Mouse (Mus musculus) gastrocnemius, adult 2 months (tissue): ENCODE results near the gene Rabggta. TPM values are rescaled to one million over a fixed set of nuclear protein-coding genes. Genes with fewer than 3 reads are reported as not detected.

Experiments used
- DNase-seq: peaks from one replicate; pipeline ENCODE4 v3.0.0; 2022
- H3K27ac ChIP-seq: fragments of 200-600 bp; 2 replicates; pipeline ENCODE4 v1.8.1; 2022; ENCODE audit warnings: mild to moderate bottlenecking
- H3K4me3 ChIP-seq: fragments of 200-600 bp; 2 replicates; pipeline ENCODE4 v1.8.1; 2022; ENCODE audit warnings: mild to moderate bottlenecking, moderate library complexity
- CTCF ChIP-seq: fragments of 200-600 bp; IDR thresholded peaks from 2 replicates; pipeline ENCODE4 v1.8.1; 2022; ENCODE audit warnings: antibody characterized with exemption, mild to moderate bottlenecking, moderate library complexity
- intact Hi-C: fragments of 180-260 bp; cut with DNase I; formaldehyde crosslinking; loops from one replicate; pipeline ENCODE4 v1.15.1; 2025
- total RNA-seq, 2 experiments: library from RNA; stranded (reverse); gene quantifications; 2 replicates each; pipeline ENCODE4 v1.2.3; 2021

Gene Rabggta
- total RNA-seq, 2 experiments from 2014 or later, result 9.8 to 10.6 TPM

DNA sequence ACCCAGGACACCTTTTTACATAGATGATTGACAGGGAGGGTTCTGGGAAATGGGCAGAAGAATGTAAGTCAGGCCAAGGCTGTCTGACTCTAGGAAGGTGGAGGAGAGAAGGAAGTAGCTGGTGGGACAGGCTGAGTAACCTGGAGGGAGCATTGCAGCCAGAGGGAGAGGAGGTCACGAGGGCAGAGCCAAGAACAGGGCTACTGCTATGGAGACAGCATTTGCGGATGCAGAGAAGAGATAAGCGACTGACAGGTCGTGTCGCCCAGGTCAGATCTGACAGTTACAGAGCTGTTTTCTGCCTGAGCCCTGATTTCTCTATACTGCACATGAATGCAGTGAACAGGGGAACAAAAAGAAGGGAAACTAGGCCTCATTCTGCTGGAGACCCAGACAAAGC lies 14.7 kb downstream of the Rabggta start:
- no peak for TF ChIP-seq CTCF
- Histone ChIP-seq H3K27ac (no peak overlapping the region), H3K4me3 (no peak overlapping the region)
- no peak for DNase-seq
- intact Hi-C loops, result no loop called here

DNA sequence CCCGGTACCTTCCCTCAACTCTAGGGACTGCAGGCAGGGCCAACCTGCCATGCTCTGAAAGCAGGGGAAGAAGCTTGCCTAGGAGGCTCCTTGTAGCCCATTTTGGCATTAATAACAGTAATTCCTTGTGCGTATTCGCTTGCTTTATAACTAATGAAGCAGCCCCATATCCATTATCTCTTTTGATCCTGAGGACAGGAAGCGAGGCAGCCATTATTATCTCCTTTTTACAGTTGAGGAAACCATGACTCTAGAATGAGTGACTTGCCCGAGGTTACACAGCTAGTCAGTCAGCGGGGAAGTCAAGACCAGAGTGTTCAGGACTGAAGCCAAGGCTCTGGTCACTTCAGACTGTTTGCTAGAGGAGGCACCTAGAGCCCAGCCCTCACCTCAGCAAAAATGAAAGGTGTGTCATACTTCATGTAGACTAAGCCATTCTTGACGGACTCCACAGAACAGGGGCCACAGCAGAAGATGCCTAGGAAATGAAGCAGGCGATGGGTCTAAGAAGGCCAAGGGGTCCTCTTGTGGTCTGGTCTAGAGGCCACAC lies 15.9 kb downstream of the Rabggta start:
- no peak for DNase-seq
- no peak for TF ChIP-seq CTCF
- Histone ChIP-seq H3K4me3 (no peak overlapping the region), H3K27ac (no peak overlapping the region)
- intact Hi-C loops, result no loop called here

DNA sequence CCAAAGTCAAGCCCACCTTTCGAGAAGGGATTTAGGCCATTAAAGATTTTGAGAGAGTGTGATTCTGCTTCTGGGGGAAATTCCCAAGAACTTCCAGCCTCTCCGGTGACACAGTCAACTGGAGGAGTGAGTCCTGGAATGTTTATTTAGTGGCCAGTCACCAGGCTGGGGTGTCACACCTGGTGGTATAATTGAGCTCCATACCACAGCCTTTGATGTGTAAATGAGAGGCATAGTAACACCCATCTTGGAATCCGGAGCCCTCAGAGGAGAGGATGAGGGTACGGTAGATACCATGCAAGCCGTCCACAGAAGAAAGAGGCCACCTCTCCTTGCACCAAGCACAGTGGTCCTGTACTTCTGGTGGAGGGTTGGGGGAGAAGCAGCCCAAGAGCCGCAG lies 19.3 kb downstream of the Rabggta start:
- Histone ChIP-seq H3K4me3 (no peak overlapping the region), H3K27ac (no peak overlapping the region)
- TF ChIP-seq CTCF, result no peak
- no peak for DNase-seq
- intact Hi-C loops, result no loop called here

DNA sequence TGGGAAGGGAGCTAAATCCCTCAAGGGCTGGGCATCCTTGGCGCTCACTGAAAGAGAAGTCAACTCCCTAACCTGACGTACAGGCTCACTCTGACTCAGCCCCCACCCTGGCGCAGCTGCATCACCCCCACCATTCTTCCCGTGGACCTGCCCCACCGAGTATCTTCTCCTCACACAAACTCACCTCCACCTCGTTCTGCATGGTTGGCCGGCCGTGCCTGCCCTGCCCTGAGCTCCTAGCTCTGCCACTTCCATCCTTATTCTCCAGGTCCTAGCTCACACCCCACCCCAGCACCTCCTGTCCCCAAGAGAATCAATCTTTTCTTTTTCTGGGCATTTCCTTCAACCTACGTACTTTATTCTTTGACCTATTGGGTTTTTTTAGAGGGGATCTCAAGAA lies 20.9 kb downstream of the Rabggta start:
- TF ChIP-seq CTCF, result no peak
- intact Hi-C loops, result no loop called here

DNA sequence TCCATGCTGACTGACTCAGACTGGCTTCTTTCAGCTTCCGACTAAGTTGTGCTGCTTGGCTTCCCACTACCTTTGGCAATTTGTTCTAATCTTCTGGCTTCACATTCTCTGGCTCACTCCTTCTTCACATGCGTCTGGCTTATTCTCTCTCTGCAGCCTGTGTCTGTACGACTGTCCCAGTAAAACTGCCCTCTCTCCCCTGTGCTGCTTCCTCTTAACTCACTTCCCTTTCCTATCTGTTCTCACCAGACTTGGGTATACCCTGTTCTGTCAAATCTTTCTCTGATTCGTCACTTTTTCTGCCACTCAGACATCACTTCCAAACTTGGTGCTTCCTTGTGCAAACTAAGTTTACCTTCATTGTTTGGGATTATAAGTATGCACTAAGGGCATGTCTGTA lies 24.8 kb downstream of the Rabggta start:
- no peak for TF ChIP-seq CTCF
- Histone ChIP-seq H3K27ac (no peak overlapping the region), H3K4me3 (peak overlapping the region; percentile 36; the same call in 1 of the 2 replicates)
- no peak for DNase-seq
- intact Hi-C loops, result no loop called here

More for the DNA sequence above, 20.9 kb downstream of the Rabggta start:
- no peak for DNase-seq
- H3K4me3 ChIP-seq, result no peak overlapping the region
- no peak overlapping the region for H3K27ac ChIP-seq

- TF ChIP-seq CTCF, result no peak
- DNase-seq, result no peak
- no peak overlapping the region for H3K27ac ChIP-seq
- intact Hi-C loops, result no loop called here
- H3K4me3 ChIP-seq, result no peak overlapping the region
Observed at GRCm38 (mm10) chr14:55689433-55689832, 32.6 kb downstream of the Rabggta start.

DNA sequence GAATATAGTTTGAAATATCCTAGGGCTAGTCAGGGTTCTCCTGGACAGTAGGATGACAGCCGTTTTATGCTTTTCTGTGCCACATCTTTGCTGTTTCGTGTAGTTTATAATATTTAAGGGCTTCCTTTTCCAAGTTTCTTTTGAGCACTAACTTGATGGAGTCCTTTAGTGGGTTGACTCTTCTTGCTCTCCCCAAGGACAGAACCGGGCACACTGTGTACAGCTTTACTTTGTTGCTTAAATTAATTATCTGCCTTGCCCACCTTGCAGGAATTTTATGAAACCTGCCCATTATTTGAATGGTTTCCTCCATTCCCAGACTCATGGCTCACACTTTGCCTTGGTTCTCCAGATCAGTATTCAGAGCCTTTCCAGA lies 40.0 kb downstream of the Rabggta start:
- no peak for TF ChIP-seq CTCF
- DNase-seq, result no peak
- Histone ChIP-seq H3K27ac (peak overlapping the region; percentile 88), H3K4me3 (peak overlapping the region; percentile 86)
- intact Hi-C loops, result loop anchor here (1.0 to 5.0 kb wide), 2 partner anchors 40 to 61 kb away; partner anchors contain the start of gene Rabggta

GRCm38 (mm10) chr14:55681160-55682117 lies 40.6 kb downstream of the Rabggta start, which contains the start of gene Tinf2:
TSS of gene Tinf2 (minus strand) at chr14:55681820.
- peak; percentile 89 for TF ChIP-seq CTCF

GRCm38 (mm10) chr14:55677615-55678014 lies 44.4 kb downstream of the Rabggta start:
- TF ChIP-seq CTCF, result no peak
- Histone ChIP-seq H3K4me3 (no peak overlapping the region), H3K27ac (no peak overlapping the region)
- intact Hi-C loops, result no loop called here
- no peak for DNase-seq

More at GRCm38 (mm10) chr14:55681160-55682117, 40.6 kb downstream of the Rabggta start, which contains the start of gene Tinf2:
- peak within 1 kb of the TSS; percentile 88 for H3K27ac ChIP-seq
- peak within 1 kb of the TSS; percentile 86 for H3K4me3 ChIP-seq
- intact Hi-C loops, result loop anchor here (1.0 to 5.0 kb wide), 2 partner anchors 41 to 62 kb away; partner anchors contain the start of gene Rabggta
- peak; percentile 94 for DNase-seq

DNA sequence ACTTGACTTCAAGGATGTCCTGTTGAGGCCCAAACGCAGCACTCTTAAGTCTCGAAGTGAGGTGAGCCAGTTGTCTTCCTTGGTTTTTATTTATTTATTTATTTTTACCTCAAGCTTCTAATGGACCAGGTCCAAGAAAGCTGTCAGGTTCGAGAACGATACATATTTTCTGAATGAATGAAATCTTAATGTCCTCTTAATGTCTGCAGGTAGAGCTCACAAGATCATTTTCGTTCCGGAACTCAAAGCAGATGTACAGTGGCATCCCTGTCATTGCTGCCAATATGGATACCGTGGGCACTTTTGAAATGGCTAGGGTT lies 49.4 kb downstream of the Rabggta start:
- TF ChIP-seq CTCF, result no peak
- Histone ChIP-seq H3K27ac (peak overlapping the region; percentile 97), H3K4me3 (peak overlapping the region; percentile 99)
- intact Hi-C loops, result no loop called here
- DNase-seq, result no peak

DNA sequence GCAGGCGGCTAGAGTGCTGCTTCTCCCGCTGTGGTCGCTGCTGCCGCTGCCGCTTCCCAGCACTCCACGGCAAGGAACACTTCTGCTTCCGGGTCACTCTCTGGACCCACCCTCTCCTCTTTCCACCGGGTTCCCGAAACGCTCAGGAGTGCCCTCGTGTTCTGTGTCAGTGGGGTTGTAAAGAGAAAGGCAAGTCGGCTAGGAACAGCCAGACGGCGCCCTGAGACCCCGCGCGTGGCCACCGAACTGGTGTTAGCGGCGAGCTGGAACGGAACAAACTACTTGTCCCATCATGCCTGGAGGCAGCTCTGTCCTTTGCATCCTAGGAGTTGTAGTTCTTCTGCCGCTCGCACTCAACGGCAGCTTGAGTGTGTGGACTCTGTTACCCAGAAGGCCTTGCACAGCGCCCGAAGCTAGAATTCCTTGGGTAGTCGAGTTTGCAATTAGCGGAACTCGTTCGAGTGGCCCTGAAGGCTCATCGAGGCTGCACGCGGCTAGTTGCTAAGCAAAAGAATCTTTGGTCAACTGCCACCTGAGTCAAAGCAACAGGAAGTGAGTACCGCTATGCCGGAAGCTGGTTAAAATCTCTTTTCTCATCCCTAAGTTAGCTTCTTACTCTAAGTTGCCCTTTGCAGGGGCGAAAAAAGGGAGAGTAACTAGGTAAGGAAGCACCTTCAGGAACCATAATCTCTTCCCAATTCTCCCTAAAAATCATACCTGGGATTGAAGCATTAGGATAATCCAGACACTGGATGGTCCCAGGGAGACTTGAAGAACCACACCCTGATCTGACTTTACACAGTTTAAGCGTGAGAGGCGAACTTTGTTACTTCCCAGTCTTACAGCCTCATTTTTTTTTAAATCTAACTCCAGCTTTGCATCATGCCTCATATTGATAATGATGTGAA lies 50.0 kb downstream of the Rabggta start, which contains the start of the genes Gmpr2 and Nedd8:
TSS of gene Gmpr2 (plus strand) at position 109 of the 908 bp plus-strand sequence.
TSS of gene Nedd8 (minus strand) at position 292 of the 908 bp plus-strand sequence.
- intact Hi-C loops, result loop anchor here (1.0 kb wide), 1 partner anchor 81 kb away; the partner anchor contains the start of genes Psme2 and Rnf31
- peak within 1 kb of the TSS; percentile 97 for H3K27ac ChIP-seq
- TF ChIP-seq CTCF, result no peak
- H3K4me3 ChIP-seq, result peak within 1 kb of the TSS; percentile 99
- DNase-seq, result peak; percentile 90

GRCm38 (mm10) chr14:55671486-55671832 lies 50.6 kb downstream of the Rabggta start:
- peak overlapping the region; percentile 97 for H3K27ac ChIP-seq
- no peak for DNase-seq
- TF ChIP-seq CTCF, result no peak
- intact Hi-C loops, result loop anchor here (1.0 kb wide), 1 partner anchor 80 kb away; the partner anchor contains the start of genes Psme2 and Rnf31
- peak overlapping the region; percentile 99 for H3K4me3 ChIP-seq

Other genes starting within 250 kb of the Rabggta start
- gene Dhrs4, start 243.5 kb downstream of the Rabggta start, total RNA-seq, result 10 to 100 TPM; 28.4 to 68.7 TPM
- under 1 TPM; 0.43 to 0.95 TPM for gene Carmil3, start 231.6 kb downstream of the Rabggta start, total RNA-seq
- not detected for gene Cpne6, start 211.8 kb downstream of the Rabggta start, total RNA-seq
- gene Nrl, start 197.3 kb downstream of the Rabggta start, total RNA-seq, result not detected
- gene Pck2, start 182.0 kb downstream of the Rabggta start, total RNA-seq, result 1 to 10 TPM; 3.5 to 4.2 TPM
- gene Dcaf11, start 162.3 kb downstream of the Rabggta start, total RNA-seq, result 100 to 1,000 TPM; 129 to 133 TPM
- gene A730061H03Rik, start 161.9 kb downstream of the Rabggta start, total RNA-seq, result not detected
- 100 to 1,000 TPM; 282 to 334 TPM for gene Fitm1, start 146.6 kb downstream of the Rabggta start, total RNA-seq
- gene Psme1, start 144.1 kb downstream of the Rabggta start, total RNA-seq, result 10 to 100 TPM; 53.3 to 75.5 TPM
- gene Emc9, start 137.0 kb downstream of the Rabggta start, total RNA-seq, result 10 to 100 TPM; 30.3 to 45.2 TPM
- gene Psme2, start 131.2 kb downstream of the Rabggta start, total RNA-seq, result 10 to 100 TPM; 33.8 to 54.8 TPM
- gene Rnf31, start 130.6 kb downstream of the Rabggta start, total RNA-seq, result 10 to 100 TPM; 17.1 to 20.4 TPM
- 1 to 10 TPM; 4.7 to 5.1 TPM for gene Irf9, start 118.7 kb downstream of the Rabggta start, total RNA-seq
- not detected for gene Rec8, start 104.2 kb downstream of the Rabggta start, total RNA-seq
- 10 to 100 TPM; 73.2 to 81.0 TPM for gene Ipo4, start 86.3 kb downstream of the Rabggta start, total RNA-seq
- 1 to 10 TPM; 1.1 to 2.3 TPM for gene Gm49378, start 84.4 kb downstream of the Rabggta start, total RNA-seq
- gene Tm9sf1, start 78.5 kb downstream of the Rabggta start, total RNA-seq, result 10 to 100 TPM; 15.0 to 21.3 TPM
- under 1 TPM; 0.20 to 0.28 TPM for gene Tssk4, start 72.1 kb downstream of the Rabggta start, total RNA-seq
- gene Mdp1, start 61.8 kb downstream of the Rabggta start, total RNA-seq, result 10 to 100 TPM; 17.4 to 23.8 TPM
- 1 to 10 TPM; 2.4 to 3.1 TPM for gene Gmpr2, start 50.3 kb downstream of the Rabggta start, total RNA-seq
- 100 to 1,000 TPM; 188 to 211 TPM for gene Nedd8, start 50.1 kb downstream of the Rabggta start, total RNA-seq
- gene Tinf2, start 40.4 kb downstream of the Rabggta start, total RNA-seq, result 10 to 100 TPM; 10.4 to 13.1 TPM
- under 1 TPM in 1 of 2 experiments, not detected in 1; 0.11 TPM for gene Tgm1, start 8.3 kb downstream of the Rabggta start, total RNA-seq
- gene Dhrs1, start 23.4 kb upstream of the Rabggta start, total RNA-seq, result 10 to 100 TPM; 29.1 to 33.0 TPM
- 10 to 100 TPM in 1 of 2 experiments, 1 to 10 TPM in 1; 9.8 to 10.4 TPM for gene Nop9, start 23.4 kb upstream of the Rabggta start, total RNA-seq
- gene Cideb, start 36.2 kb upstream of the Rabggta start, total RNA-seq, result not detected
- not detected for gene Ltb4r2, start 39.2 kb upstream of the Rabggta start, total RNA-seq
- gene Ltb4r1, start 43.7 kb upstream of the Rabggta start, total RNA-seq, result under 1 TPM in 1 of 2 experiments, not detected in 1; 0.18 TPM
- gene Adcy4, start 61.8 kb upstream of the Rabggta start, total RNA-seq, result 10 to 100 TPM in 1 of 2 experiments, 1 to 10 TPM in 1; 6.8 to 10.1 TPM
- 1 to 10 TPM in 1 of 2 experiments, under 1 TPM in 1; 0.64 to 1.1 TPM for gene Ripk3, start 66.6 kb upstream of the Rabggta start, total RNA-seq
- 1 to 10 TPM; 3.4 to 3.8 TPM for gene Nfatc4, start 100.9 kb upstream of the Rabggta start, total RNA-seq
- gene Nynrin, start 131.7 kb upstream of the Rabggta start, total RNA-seq, result 1 to 10 TPM; 1.6 to 2.0 TPM
- gene Cbln3, start 162.1 kb upstream of the Rabggta start, total RNA-seq, result not detected
- 1 to 10 TPM; 6.4 to 8.1 TPM for gene Khnyn, start 162.7 kb upstream of the Rabggta start, total RNA-seq
- gene Sdr39u1, start 178.0 kb upstream of the Rabggta start, total RNA-seq, result 100 to 1,000 TPM; 113 to 127 TPM
- gene Cma1, start 222.4 kb upstream of the Rabggta start, total RNA-seq, result 1 to 10 TPM in 1 of 2 experiments, under 1 TPM in 1; 0.99 to 3.2 TPM
- under 1 TPM in 1 of 2 experiments, not detected in 1; 0.28 TPM for gene Cma2, start 228.7 kb upstream of the Rabggta start, total RNA-seq